Comparison of ENCODE assay signal across 12 mouse cellular contexts in the genomic region with DNA sequence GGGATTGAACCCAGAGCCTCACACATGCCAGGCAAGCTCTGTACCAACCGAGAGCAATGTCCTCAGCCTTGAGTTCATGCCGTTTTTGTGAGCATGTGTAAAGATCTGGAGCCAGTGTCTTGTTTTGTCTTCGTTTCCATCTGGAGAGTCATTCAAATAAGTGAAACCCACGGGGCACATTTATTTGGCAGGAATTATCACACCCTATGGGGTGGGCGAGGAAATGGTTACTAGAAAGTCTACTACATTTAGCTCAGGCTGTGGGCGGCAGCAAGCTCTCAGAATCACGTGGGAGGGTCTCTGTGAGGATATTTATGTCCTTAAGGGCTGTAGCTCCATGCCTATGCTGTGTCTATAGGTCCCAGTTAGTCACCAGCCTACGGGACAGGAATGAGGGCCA. TPM values are rescaled to one million over a fixed set of nuclear protein-coding genes. Genes with fewer than 3 reads are reported as not detected.
A peak's percentile ranks its signal among the peaks of the same experiment; 100 is the strongest.
DNase-seq lines count a peak whose midpoint lies in the region; ATAC-seq and TF ChIP-seq lines count a peak whose summit lies in the region.
"Had no signal": no experiment of that assay in that cellular context is flagged by ENCODE, and none has a peak within 500 bp of the region (broad histone marks: within the 10 kb centered on the region; RNA-seq: fewer than 3 reads in every experiment).

No protein-coding gene starts in this region.

- no peaks in the 10 kb centered on the region for H3K27me3 ChIP-seq in kidney, embryonic 14.5 days (ENCODE audit: control insufficient read depth, insufficient read depth, low read length)
- no peaks in the 10 kb centered on the region for H3K27me3 ChIP-seq in CH12.LX (replicated peaks)
- no peaks in the 10 kb centered on the region for H3K27me3 ChIP-seq in stomach, postnatal 0 days (ENCODE audit: control insufficient read depth, insufficient read depth, low read length)

- intact Hi-C loops in left cerebral cortex, postnatal 14 days (cut with DNase I), result loop anchor here (5.0 kb wide), 1 partner anchor 148 kb away; no protein-coding TSS in a partner anchor

- 57% methylated on average over 8 of the region's 8 CpGs for WGBS in kidney, embryonic 14.5 days
- WGBS in stomach, postnatal 0 days, result 70% methylated on average over 8 of the region's 8 CpGs

- ATAC-seq in kidney, embryonic 14.5 days (ENCODE audit: low FRiP score, low TSS enrichment), result no peak
- ATAC-seq in frontal cortex, adult (ENCODE audit: low TSS enrichment), result peak; percentile 62
- ATAC-seq in stomach, postnatal 0 days (ENCODE audit: low FRiP score, low TSS enrichment), result no peak
- ATAC-seq: hindbrain, postnatal 0 days had no signal

- dilution Hi-C loops in CH12.LX (cut with MboI; ENCODE audit: extremely low pct_ligation_motif_present, extremely low pct_unique_long_range_greater_than_20kb, low sequenced_read_pairs), result no loop called here

- H3K9me3 ChIP-seq in kidney, embryonic 14.5 days (ENCODE audit: control insufficient read depth, low read length), result no peaks in the 10 kb centered on the region
- no peaks in the 10 kb centered on the region for H3K9me3 ChIP-seq in CH12.LX (replicated peaks; ENCODE audit: low read length)
- no peaks in the 10 kb centered on the region for H3K9me3 ChIP-seq in stomach, postnatal 0 days (ENCODE audit: control insufficient read depth, low read length)

- peak overlapping the region; percentile 17; the same call in 1 of the 2 replicates for H3K4me2 ChIP-seq in kidney, embryonic 14.5 days (replicated peaks; ENCODE audit: low read depth, low read length)
- H3K4me2 ChIP-seq in CH12.LX (ENCODE audit: insufficient read depth, low read depth, poor library complexity, severe bottlenecking), result no peak overlapping the region
- no peak overlapping the region for H3K4me2 ChIP-seq in stomach, postnatal 0 days (replicated peaks; ENCODE audit: low read depth)

- no peak overlapping the region for H3K9ac ChIP-seq in kidney, embryonic 14.5 days (ENCODE audit: low read depth, low read length)
- no peak overlapping the region for H3K9ac ChIP-seq in CH12.LX (ENCODE audit: insufficient read depth, low read depth)
- no peak overlapping the region for H3K9ac ChIP-seq in stomach, postnatal 0 days (ENCODE audit: low read length)

- TF ChIP-seq RAD21 in CH12.LX (IDR thresholded peaks at IDR 0.05; ENCODE audit: low read depth, low read length), result no peak

- no peak for TF ChIP-seq CTCF in CH12.LX (conservative IDR thresholded peaks at IDR 0.05 in 1 of 2, IDR thresholded peaks at IDR 0.05 in 1 of 2; ENCODE audit: low read depth in 2 of 2, low read length in 2 of 2)
- no peak for TF ChIP-seq CTCF in stomach, postnatal 0 days (IDR thresholded peaks at IDR 0.05; ENCODE audit: low read depth)

- peaks cover 61% of the 10 kb centered on the region for H3K36me3 ChIP-seq in kidney, embryonic 14.5 days (ENCODE audit: control insufficient read depth, insufficient read depth, low read length)
- H3K36me3 ChIP-seq in CH12.LX (replicated peaks in 1 of 2; ENCODE audit: control insufficient read depth in 1 of 2, insufficient read depth in 1 of 2, low read length in 1 of 2), result peaks cover 22 to 58% of the 10 kb centered on the region in 2 experiments
- H3K36me3 ChIP-seq in stomach, postnatal 0 days (ENCODE audit: control insufficient read depth, insufficient read depth, low read length), result peaks cover 13% of the 10 kb centered on the region

- no peak for DNase-seq in kidney, adult 9 months
- DNase-seq in CH12.LX (ENCODE audit: extremely low read depth), result no peak
- peak; percentile 67 to 86 for DNase-seq in left cerebral cortex, postnatal 14 days (ENCODE audit: low spot score in 2 of 2)
- DNase-seq in stomach, postnatal 0 days (ENCODE audit: low spot score), result no peak
- no peak for DNase-seq in thymus, postnatal 36 days
- DNase-seq: adrenal gland, postnatal 25 days; liver; retina, postnatal 1 day; thymus, postnatal 4 days had no signal

- in situ Hi-C loops in CH12.LX (cut with MboI; ENCODE audit: low pct_ligation_motif_present, low pct_unique_long_range_greater_than_20kb, low sequenced_read_pairs), result no loop called here

- H3K4me1 ChIP-seq in kidney, embryonic 14.5 days (ENCODE audit: control insufficient read depth, insufficient read depth, low read length), result peaks cover 36% of the 10 kb centered on the region
- H3K4me1 ChIP-seq in CH12.LX (ENCODE audit: control insufficient read depth in 1 of 2, insufficient read depth in 2 of 2), result peaks cover 18 to 74% of the 10 kb centered on the region in 2 experiments
- peaks cover 4% of the 10 kb centered on the region; the same call in 1 of the 2 replicates for H3K4me1 ChIP-seq in stomach, postnatal 0 days (replicated peaks; ENCODE audit: control insufficient read depth, insufficient read depth)

- H3K79me2 ChIP-seq in CH12.LX (replicated peaks; ENCODE audit: control insufficient read depth, extremely low read depth, insufficient read depth, poor library complexity, severe bottlenecking), result no peaks in the 10 kb centered on the region; the same call in 1 of the 2 replicates

- no peak for TF ChIP-seq POLR2A in CH12.LX (IDR thresholded peaks at IDR 0.05; ENCODE audit: low read depth, low read length)

- H3K4me3 ChIP-seq in kidney, embryonic 14.5 days (ENCODE audit: low read length), result no peak overlapping the region
- H3K4me3 ChIP-seq in CH12.LX (replicated peaks in 1 of 3; ENCODE audit: low read depth in 2 of 3, low read length in 2 of 3, poor library complexity in 1 of 3), result no peak overlapping the region
- no peak overlapping the region for H3K4me3 ChIP-seq in stomach, postnatal 0 days (ENCODE audit: low read depth, low read length)

- TF ChIP-seq EP300 in CH12.LX (IDR thresholded peaks at IDR 0.05; ENCODE audit: low read length), result no peak
- no peak for TF ChIP-seq EP300 in stomach, postnatal 0 days (optimal IDR thresholded peaks at IDR 0.05)

- H3K27ac ChIP-seq in kidney, embryonic 14.5 days (ENCODE audit: low read depth, low read length), result no peak overlapping the region
- H3K27ac ChIP-seq in CH12.LX (ENCODE audit: insufficient read depth, low read depth), result no peak overlapping the region
- H3K27ac ChIP-seq in stomach, postnatal 0 days (replicated peaks), result no peak overlapping the region

TF ChIP-seq in CH12.LX, 34 proteins besides CTCF, POLR2A, EP300 and RAD21:
- 0 out of 2 replicates have a peak, but pooled peaks have one; percentile 5 for TF ChIP-seq MAX (IDR thresholded peaks at IDR 0.05; ENCODE audit: low read length)
- TF ChIP-seq KAT2A (IDR thresholded peaks at IDR 0.05; ENCODE audit: insufficient replicate concordance, low read length), result no peak
TF ChIP-seq in CH12.LX: peak in this region for 1.

RNA-seq across cellular contexts. Expression of gene Lbh, which starts 6.2 kb away (rescaled TPM):
- polyA plus RNA-seq in kidney, embryonic 14.5 days (2014; fragmentation: Nextera tagmentation; extraction: Ambion mirVana), result 10.5 and 14.2 TPM in 2 replicates
- total RNA-seq in CH12.LX (2012; rRNA removed), result 12.2 and 14.4 TPM in 2 replicates
- 13.1 and 16.7 TPM in 2 replicates for total RNA-seq in CH12.LX (2014; rRNA removed)
- polyA plus RNA-seq in CH12.LX (2012; ENCODE audit: insufficient read length, low read depth), result 26.0 and 30.0 TPM in 2 replicates
- total RNA-seq in left cerebral cortex, postnatal 14 days (2021), result 10 to 100 TPM; 44.4 to 45.5 TPM
- 2.0 and 2.7 TPM in 2 replicates for polyA plus RNA-seq in stomach, postnatal 0 days (2015; fragmentation: Nextera tagmentation; extraction: Ambion mirVana)

Comparison
In these comparisons a context has a peak if more than half of its experiments do, and no peak if none do; other contexts are left out.
1. DNase-seq: peak in left cerebral cortex, postnatal 14 days (2 of 2); none in kidney, adult 9 months (single experiment), CH12.LX (single experiment), stomach, postnatal 0 days (single experiment) and thymus, postnatal 36 days (0 of 2).